Mouse (Mus musculus) cerebellum, adult 2 months (tissue): ENCODE data around the gene Crb1.

Source experiments
- CTCF ChIP-seq: fragments of 200-500 bp; IDR thresholded peaks from 2 replicates; pipeline ENCODE4 v1.5.1; 2011; ENCODE audit warnings: low read depth, mild to moderate bottlenecking, control low read depth, low read length, moderate library complexity, borderline replicate concordance; ENCODE audit not compliant: insufficient read depth
- POLR2A ChIP-seq: fragments of 200-500 bp; IDR thresholded peaks from 2 replicates; pipeline ENCODE4 v1.6.1; 2011; ENCODE audit warnings: low read length, control low read depth, borderline replicate concordance; ENCODE audit not compliant: insufficient read depth

GRCm38 (mm10) chr1:139328286-139328685, 48.6 kb downstream of the Crb1 start:
- no peak for TF ChIP-seq CTCF
- TF ChIP-seq POLR2A: no peak
